Mouse (Mus musculus) erythroblast, embryonic 14.5 days (primary cell): ENCODE results near the gene Abcb11.
"Not testable (repeated sequence)": the region's sequence is repeated elsewhere in the genome, so short reads cannot be mapped to it uniquely, and the experiment has no call there.

Experiments
- GATA1 ChIP-seq: IDR thresholded peaks from 2 replicates; pipeline ENCODE4 v1.6.1; 2012; ENCODE audit warnings: low read length, inconsistent platforms, mixed read lengths
- TAL1 ChIP-seq: IDR thresholded peaks from 3 replicates; pipeline ENCODE4 v1.6.1; 2012; ENCODE audit warnings: low read length, inconsistent platforms, mixed read lengths

- TF ChIP-seq TAL1, GATA1: not testable (repeated sequence)
Observed at GRCm38 (mm10) chr2:69355402-69355801, 13.0 kb upstream of the Abcb11 start.
